Mouse (Mus musculus) spleen, adult 10 weeks (tissue): Measurements from ENCODE around the gene Hsd17b6. TPM values are rescaled to one million over a fixed set of nuclear protein-coding genes. Genes with fewer than 3 reads are reported as not detected.

Source experiments
- polyA plus RNA-seq: library from polyadenylated mRNA; stranded (reverse); fragments of 350-450 nt; fragmentation: Illumina TruSeq; extraction: RNeasy Lipid Tissue Mini Kit (QIAGEN cat#74804); gene quantifications from one replicate; pipeline ENCODE4 v1.2.3, GENCODE M21; 2015; ENCODE audit warnings: low replicate concordance; ENCODE audit not compliant: insufficient read depth

Hsd17b6 gene
- not detected for polyA plus RNA-seq

GRCm38 (mm10) chr10:128007446-128007845 is at the start of gene Hsd17b6:
Hsd17b6 (minus strand) TSS chr10:128007611.

DNA sequence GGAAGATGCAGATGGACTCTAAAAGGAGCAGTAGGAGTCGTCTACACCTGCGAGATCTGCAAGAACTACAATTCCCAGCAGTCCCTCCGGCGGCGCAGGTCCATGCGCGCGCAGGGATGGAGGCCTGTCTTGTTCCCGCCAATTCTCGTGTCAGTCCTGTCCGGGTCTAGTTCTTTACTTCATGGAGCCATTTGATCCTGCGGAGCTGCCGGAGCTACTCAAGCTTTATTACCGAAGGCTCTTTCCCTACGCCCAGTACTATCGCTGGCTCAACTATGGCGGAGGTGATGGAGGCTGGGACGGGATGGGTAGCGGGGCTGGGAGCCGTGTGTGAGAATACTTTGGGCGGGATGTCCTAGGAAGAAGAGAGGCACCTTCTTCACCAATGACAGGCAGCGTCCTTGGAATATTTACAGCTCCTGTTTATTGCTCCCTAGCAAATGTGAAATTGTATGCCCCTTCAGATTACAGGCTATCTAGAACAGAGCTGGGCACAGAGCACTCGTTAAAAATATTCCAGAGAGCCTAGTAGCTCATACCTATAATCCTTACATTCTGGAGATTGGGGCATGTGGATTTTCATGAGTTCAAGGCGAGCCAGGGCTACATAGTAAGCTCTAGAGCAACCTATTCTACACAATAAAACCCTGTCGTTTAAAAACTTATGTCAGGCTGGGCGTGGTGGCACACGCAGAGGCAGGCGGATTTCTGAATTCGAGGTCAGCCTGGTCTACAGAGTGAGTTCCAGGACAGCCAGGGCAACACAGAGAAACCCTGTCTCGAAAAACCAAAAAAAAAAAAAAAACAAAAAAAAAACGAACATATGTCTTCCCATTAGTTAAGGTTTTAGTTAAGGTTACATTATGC is 7.9 kb upstream of the Hsd17b6 start, which contains the start of gene Prim1:
Prim1 (plus strand) TSS at position 101 of the 867 bp plus-strand sequence.

Other genes starting within 250 kb of the Hsd17b6 start
- 1.1 TPM for gene Rdh1, start 247.9 kb downstream of the Hsd17b6 start, polyA plus RNA-seq
- 1.9 TPM for gene Rdh16f1, start 247.8 kb downstream of the Hsd17b6 start, polyA plus RNA-seq
- not detected for gene Rdh9, start 231.2 kb downstream of the Hsd17b6 start, polyA plus RNA-seq
- gene Rdh16, start 206.5 kb downstream of the Hsd17b6 start, polyA plus RNA-seq = not detected
- not detected for gene Rdh19, start 157.7 kb downstream of the Hsd17b6 start, polyA plus RNA-seq
- not detected for gene Rdh16f2, start 141.1 kb downstream of the Hsd17b6 start, polyA plus RNA-seq
- gene Rdh7, start 118.8 kb downstream of the Hsd17b6 start, polyA plus RNA-seq = not detected
- gene Sdr9c7, start 109.1 kb downstream of the Hsd17b6 start, polyA plus RNA-seq = not detected
- gene Prim1, start 7.6 kb upstream of the Hsd17b6 start, polyA plus RNA-seq = 34.6 TPM
- 1,288 TPM for gene Naca, start 28.0 kb upstream of the Hsd17b6 start, polyA plus RNA-seq
- 192 TPM for gene Ptges3, start 51.3 kb upstream of the Hsd17b6 start, polyA plus RNA-seq
- gene Atp5b, start 75.7 kb upstream of the Hsd17b6 start, polyA plus RNA-seq = 584 TPM
- 77.3 TPM for gene Baz2a, start 84.0 kb upstream of the Hsd17b6 start, polyA plus RNA-seq
- gene Rbms2, start 172.7 kb upstream of the Hsd17b6 start, polyA plus RNA-seq = 28.3 TPM
- gene Gls2, start 186.8 kb upstream of the Hsd17b6 start, polyA plus RNA-seq = 1.1 TPM
- 13.4 TPM for gene Spryd4, start 204.2 kb upstream of the Hsd17b6 start, polyA plus RNA-seq
- gene Mip, start 218.2 kb upstream of the Hsd17b6 start, polyA plus RNA-seq = not detected
- 14.1 TPM for gene Timeless, start 224.5 kb upstream of the Hsd17b6 start, polyA plus RNA-seq
- 0.28 TPM for gene Apon, start 246.5 kb upstream of the Hsd17b6 start, polyA plus RNA-seq